ENCODE assay signal across 9 mouse cellular contexts in genomic region chr2:13672946-13673345, GRCm38 (mm10).
DNase-seq lines count a peak whose midpoint lies in the region; ATAC-seq and TF ChIP-seq lines count a peak whose summit lies in the region.
"Had no signal": no experiment of that assay in that cellular context is flagged by ENCODE, and none has a peak within 500 bp of the region (broad histone marks: within the 10 kb centered on the region; RNA-seq: fewer than 3 reads in every experiment).

No protein-coding gene starts in this region.

- no peak for ATAC-seq in hindbrain, postnatal 0 days
- no peak for ATAC-seq in hindbrain, embryonic 13.5 days (ENCODE audit: low FRiP score)
- ATAC-seq in CD4-positive, CD25-positive, alpha-beta regulatory T cell, adult 4 months = peak; percentile 71
- ATAC-seq in lung, postnatal 0 days = no peak
- no peak for ATAC-seq in monocyte, adult 5-6 weeks (replicated peaks; ENCODE audit: insufficient number of reproducible peaks, low FRiP score, low TSS enrichment, poor library complexity, severe bottlenecking)

- H3K4me1 ChIP-seq in hindbrain, postnatal 0 days (ENCODE audit: insufficient read depth, low read length) = no peaks in the 10 kb centered on the region
- no peaks in the 10 kb centered on the region for H3K4me1 ChIP-seq in hindbrain, embryonic 13.5 days (replicated peaks)
- no peaks in the 10 kb centered on the region for H3K4me1 ChIP-seq in lung, postnatal 0 days (ENCODE audit: insufficient read depth, low read depth, low read length)
- H3K4me1 ChIP-seq: embryonic facial prominence, embryonic 13.5 days had no signal

- WGBS in hindbrain, postnatal 0 days = 67% methylated on average over 3 of the region's 3 CpGs
- 73% methylated on average over 3 of the region's 3 CpGs for WGBS in hindbrain, embryonic 13.5 days
- 66% methylated on average over 3 of the region's 3 CpGs for WGBS in lung, postnatal 0 days

- TF ChIP-seq EP300 in lung, postnatal 0 days (IDR thresholded peaks at IDR 0.05) = no peak

- no peaks in the 10 kb centered on the region for H3K9me3 ChIP-seq in hindbrain, postnatal 0 days (ENCODE audit: low read length)
- H3K9me3 ChIP-seq in hindbrain, embryonic 13.5 days = no peaks in the 10 kb centered on the region
- H3K9me3 ChIP-seq in lung, postnatal 0 days (ENCODE audit: low read length) = no peaks in the 10 kb centered on the region
- H3K9me3 ChIP-seq: embryonic facial prominence, embryonic 13.5 days had no signal

- H3K27ac ChIP-seq in hindbrain, postnatal 0 days = no peak overlapping the region
- H3K27ac ChIP-seq in hindbrain, embryonic 13.5 days = no peak overlapping the region
- H3K27ac ChIP-seq in lung, postnatal 0 days (ENCODE audit: low read length) = no peak overlapping the region
- H3K27ac ChIP-seq: embryonic facial prominence, embryonic 13.5 days had no signal

- H3K27me3 ChIP-seq in hindbrain, postnatal 0 days (ENCODE audit: insufficient read depth, low read length) = no peaks in the 10 kb centered on the region
- H3K27me3 ChIP-seq in hindbrain, embryonic 13.5 days = no peaks in the 10 kb centered on the region
- H3K27me3 ChIP-seq in lung, postnatal 0 days (replicated peaks; ENCODE audit: insufficient read depth, low read length) = no peaks in the 10 kb centered on the region
- H3K27me3 ChIP-seq: embryonic facial prominence, embryonic 13.5 days had no signal

- H3K9ac ChIP-seq in hindbrain, postnatal 0 days (replicated peaks; ENCODE audit: low read length) = no peak overlapping the region
- H3K9ac ChIP-seq in hindbrain, embryonic 13.5 days = no peak overlapping the region
- no peak overlapping the region for H3K9ac ChIP-seq in lung, postnatal 0 days (replicated peaks; ENCODE audit: low read depth)
- H3K9ac ChIP-seq: embryonic facial prominence, embryonic 13.5 days had no signal

- H3K4me3 ChIP-seq in hindbrain, postnatal 0 days (ENCODE audit: low read length) = no peak overlapping the region
- no peak overlapping the region for H3K4me3 ChIP-seq in hindbrain, embryonic 13.5 days
- H3K4me3 ChIP-seq in lung, postnatal 0 days (ENCODE audit: low read depth, low read length) = no peak overlapping the region
- H3K4me3 ChIP-seq: embryonic facial prominence, embryonic 13.5 days had no signal

- TF ChIP-seq CTCF in hindbrain, postnatal 0 days (IDR thresholded peaks at IDR 0.05; ENCODE audit: low read depth) = peak; percentile 58
- TF ChIP-seq CTCF in lung, postnatal 0 days (IDR thresholded peaks at IDR 0.05) = peak; percentile 66

- no peak overlapping the region for H3K4me2 ChIP-seq in hindbrain, postnatal 0 days (ENCODE audit: low read depth, low read length)
- H3K4me2 ChIP-seq in hindbrain, embryonic 13.5 days = no peak overlapping the region
- H3K4me2 ChIP-seq in lung, postnatal 0 days (replicated peaks; ENCODE audit: low read depth, low read length) = no peak overlapping the region
- H3K4me2 ChIP-seq: embryonic facial prominence, embryonic 13.5 days had no signal

- no peak for DNase-seq in hindbrain, postnatal 0 days (ENCODE audit: low spot score)
- peak; percentile 58 for DNase-seq in ZHBTc4 (ENCODE audit: low read depth, low spot score)
- DNase-seq in lung, postnatal 0 days (ENCODE audit: low spot score) = no peak
- peak; percentile 31 to 63 for DNase-seq in thymus, postnatal 10 days (ENCODE audit: low spot score in 2 of 2)
- no peak for DNase-seq in urinary bladder, postnatal 4 days (ENCODE audit: low spot score in 2 of 2)

- no peaks in the 10 kb centered on the region for H3K36me3 ChIP-seq in hindbrain, postnatal 0 days (ENCODE audit: insufficient read depth, low read length)
- no peaks in the 10 kb centered on the region for H3K36me3 ChIP-seq in hindbrain, embryonic 13.5 days
- no peaks in the 10 kb centered on the region for H3K36me3 ChIP-seq in lung, postnatal 0 days (ENCODE audit: insufficient read depth, low read length)
- H3K36me3 ChIP-seq: embryonic facial prominence, embryonic 13.5 days had no signal

Comparison
In these comparisons a context has a peak if more than half of its experiments do, and no peak if none do; other contexts are left out.
1. DNase-seq: peak in ZHBTc4 (single experiment) and thymus, postnatal 10 days (2 of 2); none in hindbrain, postnatal 0 days (single experiment), lung, postnatal 0 days (single experiment) and urinary bladder, postnatal 4 days (0 of 2).